Mouse (Mus musculus) embryonic facial prominence, embryonic 11.5 days (tissue): ENCODE results near the gene Mcmbp. TPM values are rescaled to one million over a fixed set of nuclear protein-coding genes. Genes with fewer than 3 reads are reported as not detected.

Source experiments
- ATAC-seq: fragments of 200-750 bp; cut with Nextera tagmentation; replicated peaks from 2 replicates; pipeline ENCODE4 v1.8.0; 2017; ENCODE audit warnings: low read depth; ENCODE audit not compliant: insufficient number of reproducible peaks, low FRiP score, low TSS enrichment
- DNase-seq: peaks from one replicate; pipeline ENCODE4 v3.0.0-alpha.2; 2015; ENCODE audit warnings: low spot score
- H3K27ac ChIP-seq: fragments of 300-500 bp; sonication (generic); replicated peaks from 2 replicates; pipeline ENCODE4 v1.5.1; 2014; ENCODE audit warnings: mild to moderate bottlenecking, low read depth, low read length, control low read depth
- H3K27me3 ChIP-seq: fragments of 300-500 bp; sonication (generic); 2 replicates; pipeline ENCODE4 v1.6.1; 2014; ENCODE audit warnings: mild to moderate bottlenecking, low read length, moderate library complexity, mixed read lengths; ENCODE audit not compliant: control insufficient read depth, insufficient read depth
- H3K36me3 ChIP-seq: fragments of 300-500 bp; sonication (generic); replicated peaks from 2 replicates; pipeline ENCODE4 v1.6.1; 2014; ENCODE audit warnings: low read depth, mild to moderate bottlenecking, low read length, moderate library complexity, mixed read lengths; ENCODE audit not compliant: control insufficient read depth, insufficient read depth
- H3K4me1 ChIP-seq: fragments of 300-500 bp; sonication (generic); 2 replicates; pipeline ENCODE4 v1.6.1; 2014; ENCODE audit warnings: low read length, mixed read lengths; ENCODE audit not compliant: control insufficient read depth, insufficient read depth
- H3K4me2 ChIP-seq: fragments of 300-500 bp; sonication (generic); 2 replicates; pipeline ENCODE4 v1.6.1; 2014; ENCODE audit warnings: low read depth, mild to moderate bottlenecking, control low read depth, low read length, moderate library complexity
- H3K4me3 ChIP-seq: fragments of 300-500 bp; sonication (generic); 2 replicates; pipeline ENCODE4 v1.5.1; 2014; ENCODE audit warnings: low read depth, low read length, control low read depth
- H3K9ac ChIP-seq: fragments of 300-500 bp; sonication (generic); replicated peaks from 2 replicates; pipeline ENCODE4 v1.6.1; 2014; ENCODE audit warnings: mild to moderate bottlenecking, control low read depth, low read length
- H3K9me3 ChIP-seq: fragments of 300-500 bp; sonication (generic); replicated peaks from 2 replicates; pipeline ENCODE4 v1.6.1; 2016; ENCODE audit warnings: mild to moderate bottlenecking, low read length, inconsistent platforms, mixed read lengths; ENCODE audit not compliant: control insufficient read depth
- WGBS: fragments of 180-500 bp; shearing (Covaris S2); extraction: QIAGEN DNeasy Blood & Tissue Kit; methylation state at CpG from one replicate; pipeline ENCODE4 v1.1.7; 2014; 5-methylcytosine and 5-hydroxymethylcytosine counted together
- polyA plus RNA-seq: library from polyadenylated mRNA; unstranded; fragments of >200 nt; fragmentation: Nextera tagmentation; extraction: Ambion mirVana; gene quantifications from 2 replicates; pipeline ENCODE4 v1.2.1, GENCODE M21; 2014

Gene Mcmbp
- polyA plus RNA-seq, 1 experiment from 2014 or later, result 85.3 TPM

DNA sequence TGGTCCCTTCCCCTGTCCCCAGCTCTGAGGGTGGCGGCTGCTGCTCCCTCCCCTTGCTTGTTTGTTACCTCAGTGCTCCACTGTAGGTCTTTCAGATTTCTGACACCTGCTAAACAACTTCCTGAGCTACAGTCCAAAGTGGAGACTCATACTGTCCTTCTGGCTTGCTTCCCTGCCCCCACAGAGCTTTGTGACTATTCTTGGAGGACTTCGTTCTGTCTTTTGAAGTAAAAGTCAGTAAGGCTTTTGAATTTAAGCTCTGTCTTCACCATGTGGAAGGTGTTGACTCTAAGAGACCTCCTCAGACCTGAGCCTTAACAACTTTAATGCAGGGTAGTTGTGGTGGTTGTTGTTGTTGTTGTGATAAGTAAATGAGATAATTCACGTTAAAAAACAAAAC is 61.7 kb downstream of the Mcmbp start:
- no peak for ATAC-seq
- Histone ChIP-seq H3K27me3 (no peaks in the 10 kb centered on the region), H3K4me2 (no peak overlapping the region), H3K9me3 (no peaks in the 10 kb centered on the region), H3K4me3 (no peak overlapping the region), H3K27ac (no peak overlapping the region), H3K9ac (no peak overlapping the region), H3K4me1 (no peaks in the 10 kb centered on the region), H3K36me3 (no peaks in the 10 kb centered on the region)
- no peak for DNase-seq
- 67% methylated on average over 3 of the region's 3 CpGs for WGBS

DNA sequence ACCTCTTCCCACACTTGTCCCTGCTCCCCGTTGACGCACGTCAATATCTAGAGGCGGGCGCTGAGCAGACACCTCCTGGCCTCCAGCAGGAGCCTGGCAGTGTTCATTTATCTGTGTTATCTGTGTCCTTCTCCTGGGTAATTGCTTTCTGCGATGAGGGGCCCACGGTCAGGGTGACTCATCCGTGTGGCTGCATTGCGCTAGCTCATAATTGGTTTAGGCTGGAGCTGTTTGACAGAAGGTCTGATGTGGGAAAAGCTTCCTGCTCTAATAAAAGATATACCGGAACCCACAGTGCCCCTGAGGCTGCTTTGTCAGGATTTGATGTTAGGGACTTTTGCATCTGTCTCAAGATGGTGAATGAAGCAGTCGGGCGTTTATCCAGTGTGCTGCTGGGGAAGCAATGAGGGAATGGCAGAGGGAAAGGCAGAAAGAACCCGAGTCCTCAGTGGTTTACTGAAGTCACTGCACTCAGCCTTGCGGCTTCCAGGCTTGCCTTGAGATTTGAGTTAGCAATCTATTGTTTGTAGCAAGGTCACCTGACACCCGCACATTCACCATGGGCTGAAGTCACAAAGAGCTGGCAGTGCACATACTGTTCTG is 67.8 kb downstream of the Mcmbp start:
- 9% methylated on average over 15 of the region's 15 CpGs for WGBS
- DNase-seq, result peak; percentile 57
- H3K27ac ChIP-seq, result no peak overlapping the region
- 0 out of 2 replicates have a peak, but pooled peaks have one; percentile 65 for ATAC-seq
- H3K36me3 ChIP-seq, result no peaks in the 10 kb centered on the region
- H3K9me3 ChIP-seq, result no peaks in the 10 kb centered on the region
- no peak overlapping the region; the same call in 1 of the 2 replicates for H3K4me2 ChIP-seq
- H3K27me3 ChIP-seq, result no peaks in the 10 kb centered on the region
- H3K4me3 ChIP-seq, result no peak overlapping the region
- peak overlapping the region; percentile 30; the same call in 1 of the 2 replicates for H3K9ac ChIP-seq
- no peaks in the 10 kb centered on the region for H3K4me1 ChIP-seq

DNA sequence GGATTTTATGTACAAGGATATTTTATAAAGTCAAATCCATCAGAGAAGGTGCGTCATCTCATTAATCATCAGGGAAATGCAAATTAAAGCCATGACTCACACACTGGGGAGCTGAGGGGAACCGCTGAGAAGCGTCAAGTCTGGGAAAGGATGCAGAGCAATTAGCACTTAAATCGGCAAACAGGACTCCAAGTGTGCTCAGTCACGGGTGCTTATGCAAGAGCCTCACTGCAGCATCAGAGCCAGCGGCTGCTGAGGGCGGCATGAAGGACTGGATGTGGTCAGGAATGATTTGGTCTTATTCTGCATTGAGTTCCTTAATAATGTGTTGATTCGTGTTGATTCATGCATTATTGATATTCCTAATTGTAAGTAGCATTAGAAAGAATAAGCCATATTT is 68.3 kb downstream of the Mcmbp start:
- Histone ChIP-seq H3K27ac (no peak overlapping the region), H3K4me1 (no peaks in the 10 kb centered on the region), H3K9me3 (no peaks in the 10 kb centered on the region), H3K4me3 (no peak overlapping the region), H3K36me3 (no peaks in the 10 kb centered on the region), H3K4me2 (no peak overlapping the region), H3K9ac (no peak overlapping the region), H3K27me3 (no peaks in the 10 kb centered on the region)
- ATAC-seq (no peak), DNase-seq (peak; percentile 9)
- WGBS, result 22% methylated on average over 8 of the region's 8 CpGs

DNA sequence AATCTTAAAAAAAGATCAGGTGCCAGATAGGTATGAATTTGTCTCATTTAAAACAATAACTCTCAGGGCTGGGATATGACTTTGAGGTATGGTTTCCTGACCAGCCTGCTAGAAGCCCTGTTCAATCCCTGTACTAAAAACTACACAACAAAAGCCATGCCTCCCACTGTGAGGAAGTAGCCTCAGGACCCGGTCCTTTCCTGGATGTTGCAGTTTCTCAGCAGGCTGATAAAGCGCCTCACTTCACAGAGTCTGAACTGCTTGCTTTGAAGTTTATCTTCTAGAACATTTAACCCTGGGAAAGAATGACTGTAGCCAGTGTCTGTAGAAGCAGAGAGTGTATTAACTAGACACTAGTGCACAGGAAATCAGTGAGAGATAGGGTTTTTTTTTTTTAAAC is 71.5 kb downstream of the Mcmbp start:
- Histone ChIP-seq H3K27me3 (no peaks in the 10 kb centered on the region), H3K9ac (no peak overlapping the region), H3K4me3 (no peak overlapping the region), H3K4me1 (no peaks in the 10 kb centered on the region), H3K27ac (no peak overlapping the region), H3K9me3 (no peaks in the 10 kb centered on the region), H3K4me2 (no peak overlapping the region), H3K36me3 (no peaks in the 10 kb centered on the region)
- ATAC-seq, result no peak
- WGBS, result 43% methylated on average over 2 of the region's 2 CpGs
- no peak for DNase-seq

DNA sequence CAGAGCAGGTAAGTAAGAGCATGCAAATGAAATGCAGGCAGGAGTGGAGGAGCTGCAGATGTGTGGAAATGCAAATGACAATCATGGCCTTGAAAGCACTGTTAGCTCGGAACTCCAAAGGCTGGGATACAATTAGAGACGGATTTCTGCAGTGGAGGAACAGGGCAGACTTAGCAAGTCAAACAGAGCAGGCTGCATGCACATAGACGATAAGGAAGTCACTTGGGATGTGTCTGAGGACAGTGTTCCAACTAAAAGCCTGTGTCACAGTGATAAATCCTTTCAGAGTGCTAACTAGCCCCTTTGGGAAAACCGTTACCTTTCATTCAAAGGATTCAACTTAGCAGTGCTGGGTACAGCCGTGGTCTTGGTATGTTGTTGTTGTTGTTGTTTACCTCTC is 72.5 kb downstream of the Mcmbp start:
- H3K4me3 ChIP-seq, result no peak overlapping the region
- H3K36me3 ChIP-seq, result no peaks in the 10 kb centered on the region
- H3K4me2 ChIP-seq, result no peak overlapping the region
- H3K9ac ChIP-seq, result no peak overlapping the region
- 78% methylated on average over 5 of the region's 5 CpGs for WGBS
- no peaks in the 10 kb centered on the region for H3K27me3 ChIP-seq
- H3K27ac ChIP-seq, result no peak overlapping the region
- ATAC-seq (no peak), DNase-seq (no peak)
- H3K4me1 ChIP-seq, result no peaks in the 10 kb centered on the region
- no peaks in the 10 kb centered on the region for H3K9me3 ChIP-seq

DNA sequence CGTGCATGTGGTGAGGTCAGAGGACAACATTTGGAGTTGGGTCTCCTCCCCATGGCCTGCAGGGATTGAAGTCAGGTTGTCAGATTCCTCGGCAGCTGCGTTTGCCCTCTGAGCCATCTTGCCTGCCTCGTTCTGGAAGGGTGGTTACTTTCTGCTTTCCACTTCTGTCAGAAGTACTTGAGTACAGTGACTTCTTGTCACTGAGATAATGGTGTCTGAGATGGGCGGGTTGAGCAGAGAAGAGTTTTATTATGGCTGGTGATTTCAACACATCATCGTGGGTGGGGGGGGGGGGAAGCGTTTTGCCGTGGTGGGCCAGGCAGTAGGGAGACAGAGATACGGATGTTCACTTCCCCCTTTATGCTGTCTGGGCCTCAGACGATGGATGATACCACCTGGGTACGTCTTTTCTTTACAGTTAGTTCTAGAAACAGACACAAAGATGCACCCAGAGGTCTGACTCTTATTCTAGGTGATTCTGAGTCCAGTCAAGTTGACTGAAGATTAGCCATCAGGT is 75.4 kb downstream of the Mcmbp start:
- Histone ChIP-seq H3K4me1 (no peaks in the 10 kb centered on the region), H3K9ac (no peak overlapping the region), H3K9me3 (no peaks in the 10 kb centered on the region), H3K27me3 (no peaks in the 10 kb centered on the region), H3K27ac (no peak overlapping the region), H3K4me3 (no peak overlapping the region), H3K4me2 (no peak overlapping the region), H3K36me3 (no peaks in the 10 kb centered on the region)
- 85% methylated on average over 11 of the region's 11 CpGs for WGBS
- no peak for DNase-seq
- no peak for ATAC-seq

DNA sequence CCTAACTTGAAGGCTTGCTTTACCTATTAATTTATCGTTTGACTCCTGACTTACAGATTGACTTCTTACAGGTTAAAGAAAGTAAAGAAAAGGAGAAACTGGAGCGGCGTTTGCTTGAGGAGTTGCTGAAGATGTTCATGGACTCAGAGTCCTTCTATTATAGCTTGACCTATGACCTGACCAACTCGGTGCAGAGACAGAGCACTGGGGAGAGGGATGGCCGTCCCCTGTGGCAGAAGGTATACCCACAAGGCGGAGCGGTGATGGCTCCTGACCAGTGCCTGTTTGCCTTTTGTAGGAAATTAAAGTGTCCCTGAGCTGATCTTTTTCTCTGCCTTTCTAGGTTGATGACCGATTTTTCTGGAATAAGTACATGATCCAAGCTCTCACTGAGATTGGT is 76.4 kb downstream of the Mcmbp start:
- Histone ChIP-seq H3K9ac (no peak overlapping the region), H3K27me3 (no peaks in the 10 kb centered on the region), H3K27ac (no peak overlapping the region), H3K36me3 (no peaks in the 10 kb centered on the region), H3K4me1 (no peaks in the 10 kb centered on the region), H3K4me2 (no peak overlapping the region), H3K9me3 (no peaks in the 10 kb centered on the region), H3K4me3 (no peak overlapping the region)
- ATAC-seq, result no peak
- DNase-seq, result no peak
- 81% methylated on average over 8 of the region's 8 CpGs for WGBS

DNA sequence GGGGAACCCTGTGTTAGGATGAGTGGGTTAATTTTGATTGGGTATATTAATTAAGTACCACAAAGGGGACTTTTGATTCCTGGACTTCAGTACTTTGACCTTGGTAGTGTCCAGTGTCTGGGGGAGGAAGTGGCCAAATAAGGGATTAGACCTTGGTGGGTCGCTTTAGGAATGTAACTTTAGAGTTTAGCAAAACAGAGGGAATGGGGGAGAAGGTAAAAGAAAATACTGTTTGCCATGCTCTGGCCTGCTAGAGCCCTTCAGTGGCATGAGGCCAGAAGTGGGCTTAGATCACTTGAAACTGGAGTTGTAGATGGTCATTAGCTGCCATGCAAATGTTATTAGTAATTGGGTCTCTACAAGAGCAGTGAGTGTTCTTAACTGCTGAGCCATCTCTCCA is 83.3 kb downstream of the Mcmbp start:
- no peak overlapping the region for H3K27ac ChIP-seq
- H3K4me3 ChIP-seq, result no peak overlapping the region
- WGBS, result 55% methylated on average over 1 of the region's 1 CpGs
- no peaks in the 10 kb centered on the region for H3K36me3 ChIP-seq
- no peak overlapping the region for H3K4me2 ChIP-seq
- H3K4me1 ChIP-seq, result no peaks in the 10 kb centered on the region
- H3K27me3 ChIP-seq, result no peaks in the 10 kb centered on the region
- no peak for ATAC-seq
- DNase-seq, result no peak
- no peaks in the 10 kb centered on the region for H3K9me3 ChIP-seq
- H3K9ac ChIP-seq, result no peak overlapping the region
